8 mouse cellular contexts compared by ENCODE assay signal in genomic region chr12:73671540-73671939, GRCm38 (mm10).
DNase-seq lines count a peak whose midpoint lies in the region; ATAC-seq and TF ChIP-seq lines count a peak whose summit lies in the region.

No protein-coding gene starts in this region.

- H3K4me2 ChIP-seq in hindbrain, embryonic 16.5 days (ENCODE audit: low read length) = no peak overlapping the region
- H3K4me2 ChIP-seq in midbrain, embryonic 13.5 days (replicated peaks) = no peak overlapping the region

- no peaks in the 10 kb centered on the region for H3K36me3 ChIP-seq in hindbrain, embryonic 10.5 days
- H3K36me3 ChIP-seq in hindbrain, embryonic 16.5 days (ENCODE audit: control insufficient read depth, insufficient read depth, low read length) = no peaks in the 10 kb centered on the region
- no peaks in the 10 kb centered on the region for H3K36me3 ChIP-seq in midbrain, embryonic 13.5 days

- intact Hi-C loops in heart, postnatal 10 days (cut with DNase I) = loop anchor here (5.0 kb wide), 1 partner anchor 79 kb away; no protein-coding TSS in a partner anchor

- no peak overlapping the region for H3K4me3 ChIP-seq in hindbrain, embryonic 10.5 days
- no peak overlapping the region for H3K4me3 ChIP-seq in hindbrain, embryonic 16.5 days (ENCODE audit: low read length)
- no peak overlapping the region for H3K4me3 ChIP-seq in cortical plate, adult 2 months (ENCODE audit: insufficient read depth, low read length)
- no peak overlapping the region for H3K4me3 ChIP-seq in midbrain, embryonic 13.5 days (replicated peaks)

- H3K27ac ChIP-seq in hindbrain, embryonic 10.5 days = peak overlapping the region; percentile 59; the same call in 1 of the 2 replicates
- H3K27ac ChIP-seq in hindbrain, embryonic 16.5 days (ENCODE audit: low read depth, low read length) = no peak overlapping the region
- H3K27ac ChIP-seq in cortical plate, adult 2 months (ENCODE audit: insufficient read depth, low read length) = peak overlapping the region; percentile 92
- H3K27ac ChIP-seq in midbrain, embryonic 13.5 days = peak overlapping the region; percentile 30; the same call in 1 of the 2 replicates

- no peak for TF ChIP-seq CTCF in cortical plate, adult 2 months (IDR thresholded peaks at IDR 0.05; ENCODE audit: extremely low read depth, insufficient read depth, low read length)

- H3K27me3 ChIP-seq in hindbrain, embryonic 10.5 days (ENCODE audit: insufficient read depth, poor library complexity, severe bottlenecking) = no peaks in the 10 kb centered on the region
- H3K27me3 ChIP-seq in hindbrain, embryonic 16.5 days (replicated peaks; ENCODE audit: control insufficient read depth, insufficient read depth, low read length) = no peaks in the 10 kb centered on the region
- H3K27me3 ChIP-seq in midbrain, embryonic 13.5 days = no peaks in the 10 kb centered on the region

- peaks cover 29% of the 10 kb centered on the region for H3K4me1 ChIP-seq in hindbrain, embryonic 10.5 days (replicated peaks)
- H3K4me1 ChIP-seq in hindbrain, embryonic 16.5 days (ENCODE audit: control insufficient read depth, insufficient read depth, low read depth, low read length) = peaks cover 7% of the 10 kb centered on the region
- H3K4me1 ChIP-seq in cortical plate, adult 2 months (ENCODE audit: control insufficient read depth, insufficient read depth, low read length) = no peaks in the 10 kb centered on the region; the same call in 1 of the 2 replicates
- peaks cover 22% of the 10 kb centered on the region for H3K4me1 ChIP-seq in midbrain, embryonic 13.5 days (replicated peaks)

- WGBS in hindbrain, embryonic 10.5 days = 41% methylated on average over 3 of the region's 3 CpGs
- 35% methylated on average over 3 of the region's 3 CpGs for WGBS in hindbrain, embryonic 16.5 days
- WGBS in midbrain, embryonic 13.5 days = 34% methylated on average over 3 of the region's 3 CpGs

- ATAC-seq in hindbrain, embryonic 16.5 days = no peak
- no peak for ATAC-seq in midbrain, embryonic 13.5 days

- no peaks in the 10 kb centered on the region for H3K9me3 ChIP-seq in hindbrain, embryonic 10.5 days
- no peaks in the 10 kb centered on the region for H3K9me3 ChIP-seq in hindbrain, embryonic 16.5 days (ENCODE audit: control insufficient read depth, low read length)
- no peaks in the 10 kb centered on the region for H3K9me3 ChIP-seq in midbrain, embryonic 13.5 days

- no peak for DNase-seq in hindbrain, embryonic 10.5 days (ENCODE audit: low spot score)
- peak; percentile 36 to 46 for DNase-seq in heart, postnatal 10 days
- no peak for DNase-seq in urinary bladder, postnatal 14 days (ENCODE audit: low spot score)
- no peak for DNase-seq in right cerebral cortex, postnatal 14 days
- DNase-seq in left cerebral cortex, adult 9 months (ENCODE audit: low spot score in 2 of 2) = no peak

- no peak overlapping the region for H3K9ac ChIP-seq in hindbrain, embryonic 16.5 days (ENCODE audit: low read depth, low read length)
- no peak overlapping the region for H3K9ac ChIP-seq in midbrain, embryonic 13.5 days (replicated peaks)

- TF ChIP-seq POLR2A in cortical plate, adult 2 months (IDR thresholded peaks at IDR 0.05; ENCODE audit: extremely low read depth, insufficient read depth, low read length) = no peak

Comparison
In these comparisons a context has a peak if more than half of its experiments do, and no peak if none do; other contexts are left out.
1. DNase-seq: peak in heart, postnatal 10 days (2 of 2); none in hindbrain, embryonic 10.5 days (single experiment), urinary bladder, postnatal 14 days (single experiment), right cerebral cortex, postnatal 14 days (single experiment) and left cerebral cortex, adult 9 months (0 of 2).